Comparison of ENCODE assay signal across 17 mouse cellular contexts in genomic region chr17:7386016-7386415, GRCm38 (mm10). TPM values are rescaled to one million over a fixed set of nuclear protein-coding genes. Genes with fewer than 3 reads are reported as not detected.
"Had no signal": no experiment of that assay in that cellular context is flagged by ENCODE, and none has a peak within 500 bp of the region (broad histone marks: within the 10 kb centered on the region; RNA-seq: fewer than 3 reads in every experiment).

No protein-coding gene starts in this region.

RNA-seq across cellular contexts. Expression of gene Unc93a2, which starts 0.8 kb away (rescaled TPM):
- total RNA-seq: layer of hippocampus, adult 8-10 months; layer of hippocampus, postnatal 14 days; left cerebral cortex, adult 18-20 months; megakaryocyte, adult 5-6 weeks had no signal
- polyA plus RNA-seq: kidney, embryonic 15.5 days; limb, embryonic 10.5 days; liver, embryonic 12.5 days; lung, embryonic 14.5 days; midbrain, embryonic 10.5 days; midbrain, embryonic 16.5 days; stomach, embryonic 16.5 days had no signal

RNA-seq across cellular contexts. Expression of gene Gm49630, which starts 14.2 kb away (rescaled TPM):
- total RNA-seq: layer of hippocampus, adult 8-10 months; layer of hippocampus, postnatal 14 days; left cerebral cortex, adult 18-20 months; left cerebral cortex, postnatal 10 days; megakaryocyte, adult 5-6 weeks had no signal
- polyA plus RNA-seq: kidney, embryonic 15.5 days; large intestine, adult 2 months; limb, embryonic 10.5 days; limb, embryonic 14.5 days; liver, embryonic 12.5 days; liver, embryonic 16.5 days; lung, embryonic 14.5 days; midbrain, embryonic 10.5 days; midbrain, embryonic 16.5 days; neural tube, embryonic 15.5 days; stomach, embryonic 16.5 days; thymus, postnatal 0 days had no signal

RNA-seq across cellular contexts. Expression of gene Ttll2, which starts 33.5 kb away (rescaled TPM):
- total RNA-seq: layer of hippocampus, adult 8-10 months; layer of hippocampus, postnatal 14 days; left cerebral cortex, adult 18-20 months; left cerebral cortex, postnatal 10 days; megakaryocyte, adult 5-6 weeks had no signal
- polyA plus RNA-seq: kidney, embryonic 15.5 days; limb, embryonic 10.5 days; limb, embryonic 14.5 days; liver, embryonic 12.5 days; lung, embryonic 14.5 days; midbrain, embryonic 10.5 days; midbrain, embryonic 16.5 days; neural tube, embryonic 15.5 days; stomach, embryonic 16.5 days; thymus, postnatal 0 days had no signal
